Mouse (Mus musculus) spleen, adult 2 months (tissue): ENCODE measurements around the gene Gpatch2. TPM values are rescaled to one million over a fixed set of nuclear protein-coding genes. Genes with fewer than 3 reads are reported as not detected.

Experiments used
- DNase-seq, 2 experiments: peaks; one replicate each; pipeline versions ENCODE4 v3.0.0 to v3.0.0-alpha.2; 2012 to 2021; ENCODE audit warnings: low spot score in 2 of 2, low read depth in 1 of 2
- H3K27ac ChIP-seq: fragments of 200-500 bp; 2 replicates; pipeline ENCODE4 v1.5.1; 2012; ENCODE audit warnings: low read length, inconsistent platforms; ENCODE audit not compliant: insufficient read depth
- H3K27me3 ChIP-seq: fragments of 200-500 bp; 2 replicates; pipeline ENCODE4 v1.6.1; 2012; ENCODE audit warnings: mild to moderate bottlenecking, moderate library complexity, low read length, inconsistent platforms; ENCODE audit not compliant: control insufficient read depth, insufficient read depth
- H3K36me3 ChIP-seq: fragments of 200-500 bp; 2 replicates; pipeline ENCODE4 v1.6.1; 2012; ENCODE audit warnings: mild to moderate bottlenecking, low read length, inconsistent platforms; ENCODE audit not compliant: control insufficient read depth, insufficient read depth
- H3K4me1 ChIP-seq: fragments of 200-500 bp; 2 replicates; pipeline ENCODE4 v1.6.1; 2011; ENCODE audit warnings: inconsistent platforms; ENCODE audit not compliant: control insufficient read depth, insufficient read depth, insufficient read length
- H3K4me3 ChIP-seq: fragments of 200-500 bp; 2 replicates; pipeline ENCODE4 v1.5.1; 2011; ENCODE audit warnings: mild to moderate bottlenecking, inconsistent platforms; ENCODE audit not compliant: insufficient read depth, insufficient read length; ENCODE audit errors: extremely low read depth
- CTCF ChIP-seq: fragments of 200-500 bp; IDR thresholded peaks from 2 replicates; pipeline ENCODE4 v1.5.1; 2011; ENCODE audit warnings: mild to moderate bottlenecking, inconsistent platforms; ENCODE audit not compliant: insufficient read depth, insufficient read length, insufficient replicate concordance; ENCODE audit errors: extremely low read depth
- POLR2A ChIP-seq: fragments of 200-500 bp; IDR thresholded peaks from 2 replicates; pipeline ENCODE4 v1.6.1; 2011; ENCODE audit warnings: low read depth, low read length, inconsistent platforms
- WGBS: fragments of 180-500 bp; shearing (Covaris S2); methylation state at CpG from one replicate; pipeline ENCODE4 v1.1.7; 2018; 5-methylcytosine and 5-hydroxymethylcytosine counted together
- polyA plus RNA-seq: library from polyadenylated mRNA; depleted of rRNA; stranded (reverse); fragments of >200 nt; gene quantifications from 2 replicates; pipeline ENCODE4 v1.2.3, GENCODE M21; 2012

Gene Gpatch2
- polyA plus RNA-seq, 1 experiment = 5.4 TPM

DNA sequence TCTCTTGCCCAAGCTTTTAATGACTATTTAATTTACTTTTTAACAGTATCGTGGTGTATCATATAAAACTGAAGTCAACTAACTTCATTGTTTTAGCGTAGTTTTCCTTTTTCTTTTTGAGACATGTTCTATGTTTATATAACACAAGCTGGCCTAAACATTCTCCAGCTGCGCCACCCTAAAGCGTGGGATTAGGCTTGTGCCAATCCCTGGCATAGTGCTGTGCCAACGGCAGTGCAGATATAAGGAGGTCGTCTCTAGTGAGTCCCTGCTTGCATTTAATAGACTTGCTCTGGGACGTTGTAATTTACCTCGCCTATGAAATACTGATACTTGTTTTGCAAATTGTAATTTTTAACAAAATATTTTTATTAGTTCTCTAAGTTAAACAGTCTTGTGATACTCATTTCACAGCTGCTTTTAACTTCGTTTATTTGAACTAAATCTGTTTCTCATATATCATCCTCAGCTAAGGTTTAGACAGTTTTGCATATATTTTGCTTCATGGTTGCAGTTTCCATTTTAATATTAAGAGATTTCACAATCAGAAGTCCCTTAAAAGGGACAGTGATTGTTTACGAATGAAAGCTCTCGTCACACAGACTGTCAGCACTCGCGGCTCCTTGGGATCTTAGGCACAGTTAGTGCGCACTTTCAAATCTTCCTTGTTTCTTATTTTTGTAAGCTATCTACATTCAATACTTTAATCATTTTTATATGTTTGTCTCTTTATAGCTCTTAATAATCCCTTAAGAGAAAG lies 17.1 kb downstream of the Gpatch2 start:
- Histone ChIP-seq H3K27me3 (no peaks in the 10 kb centered on the region), H3K36me3 (peaks cover 13% of the 10 kb centered on the region), H3K4me3 (no peak overlapping the region), H3K4me1 (no peaks in the 10 kb centered on the region; the same call in 1 of the 2 replicates), H3K27ac (no peak overlapping the region)
- DNase-seq = no peak
- TF ChIP-seq CTCF = no peak
- no peak for TF ChIP-seq POLR2A
- 94% methylated on average over 14 of the region's 14 CpGs for WGBS

DNA sequence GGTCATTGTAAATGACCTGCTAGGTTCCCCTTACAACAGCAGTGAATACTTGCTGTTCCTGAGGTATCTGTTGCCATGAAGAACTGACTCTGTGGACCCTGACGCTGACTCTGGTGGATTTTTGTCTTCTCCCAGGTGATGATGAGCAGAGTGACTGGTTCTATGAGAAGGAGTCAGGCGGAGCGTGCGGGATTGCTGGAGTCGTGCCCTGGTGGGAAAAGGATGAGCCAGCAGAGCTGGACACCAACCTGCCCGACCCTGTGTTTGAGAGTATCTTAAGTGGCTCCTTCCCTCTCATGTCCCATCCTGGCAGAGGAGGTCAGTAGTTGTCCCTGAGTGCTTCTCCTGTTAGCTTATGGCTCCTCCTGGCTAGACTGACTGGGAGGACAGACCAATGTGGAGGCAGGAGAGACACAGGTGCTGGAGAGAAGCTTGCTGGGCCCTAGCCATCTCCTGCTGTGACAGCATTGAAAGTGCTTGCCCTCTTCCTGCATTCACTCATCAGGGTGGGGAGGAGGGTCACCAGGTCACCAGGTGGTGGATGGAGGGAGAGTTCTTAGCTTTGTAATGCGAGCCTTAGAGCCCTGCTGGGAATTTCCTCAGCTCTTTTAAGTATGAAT lies 17.8 kb downstream of the Gpatch2 start:
- TF ChIP-seq POLR2A (no peak), CTCF (no peak)
- WGBS = 91% methylated on average over 7 of the region's 7 CpGs
- Histone ChIP-seq H3K27me3 (no peaks in the 10 kb centered on the region), H3K27ac (no peak overlapping the region), H3K36me3 (peaks cover 15% of the 10 kb centered on the region), H3K4me3 (no peak overlapping the region), H3K4me1 (no peaks in the 10 kb centered on the region; the same call in 1 of the 2 replicates)
- DNase-seq = no peak

DNA sequence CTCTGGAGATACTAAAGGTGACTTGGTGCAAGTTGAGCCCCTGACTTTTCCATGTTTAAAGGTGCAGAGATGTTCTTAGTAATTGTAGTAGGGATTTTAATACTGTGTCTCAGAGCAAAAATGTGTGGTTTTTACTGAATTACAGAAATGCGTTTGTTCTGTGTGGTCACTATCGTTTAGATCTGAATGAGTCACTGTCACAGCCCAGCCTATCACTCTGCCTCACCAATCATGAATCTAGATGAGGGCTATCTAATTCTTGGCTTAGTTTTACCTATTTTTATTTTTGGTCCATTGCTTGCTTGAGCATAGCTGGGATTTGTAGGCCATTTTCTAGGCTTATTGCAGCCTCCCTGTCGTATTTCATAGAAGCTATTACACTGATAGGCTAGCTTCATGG lies 19.9 kb downstream of the Gpatch2 start:
- Histone ChIP-seq H3K4me3 (no peak overlapping the region), H3K36me3 (peaks cover 14% of the 10 kb centered on the region), H3K27me3 (no peaks in the 10 kb centered on the region), H3K27ac (no peak overlapping the region), H3K4me1 (no peaks in the 10 kb centered on the region)
- 90% methylated on average over 3 of the region's 3 CpGs for WGBS
- DNase-seq = no peak
- no peak for TF ChIP-seq CTCF
- TF ChIP-seq POLR2A = no peak

DNA sequence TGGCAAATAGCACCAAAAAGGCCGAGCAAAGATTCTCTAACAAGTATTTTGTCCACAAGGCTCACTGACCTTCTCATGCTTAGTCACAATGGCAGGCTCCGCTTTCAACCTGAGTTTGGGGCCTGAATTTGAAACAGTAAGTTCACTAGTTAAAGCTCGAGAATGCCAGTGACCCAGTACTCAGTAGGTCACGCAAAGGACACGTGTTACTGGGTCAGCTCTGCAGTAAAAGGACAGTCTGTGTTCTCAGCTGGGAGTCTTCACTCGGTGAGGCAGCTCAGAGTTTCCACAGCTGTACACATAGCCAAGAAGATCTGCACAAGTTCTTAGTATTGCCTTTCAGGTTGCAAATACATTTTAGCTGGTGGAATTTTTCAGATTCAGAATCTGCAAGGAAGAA lies 21.0 kb downstream of the Gpatch2 start:
- no peak overlapping the region for H3K27ac ChIP-seq
- no peak overlapping the region for H3K4me3 ChIP-seq
- no peak for DNase-seq
- H3K36me3 ChIP-seq = peaks cover 11% of the 10 kb centered on the region
- TF ChIP-seq POLR2A (no peak), CTCF (no peak)
- H3K4me1 ChIP-seq = no peaks in the 10 kb centered on the region
- no peaks in the 10 kb centered on the region for H3K27me3 ChIP-seq
- 87% methylated on average over 6 of the region's 6 CpGs for WGBS

DNA sequence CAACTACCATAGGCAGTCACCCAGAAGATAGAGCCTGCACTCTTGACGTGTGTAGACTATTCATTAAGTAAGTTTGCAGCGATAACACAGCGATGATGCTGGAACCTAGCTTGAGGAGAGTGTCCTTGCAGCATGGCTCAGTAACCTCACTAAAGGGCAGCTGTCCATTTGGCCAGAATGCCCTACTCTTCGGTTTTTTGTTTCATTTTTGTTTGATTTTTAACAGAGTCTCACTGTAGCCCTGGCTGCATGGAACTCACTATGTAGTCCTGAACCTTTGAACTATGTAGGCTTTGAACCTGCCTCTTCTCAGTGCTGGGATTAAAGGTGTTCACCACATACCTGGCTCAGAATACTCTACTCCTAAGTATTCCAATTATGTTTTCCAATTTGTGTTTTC lies 22.8 kb downstream of the Gpatch2 start:
- Histone ChIP-seq H3K36me3 (peaks cover 7% of the 10 kb centered on the region), H3K27ac (no peak overlapping the region), H3K4me1 (no peaks in the 10 kb centered on the region), H3K4me3 (no peak overlapping the region), H3K27me3 (no peaks in the 10 kb centered on the region)
- no peak for DNase-seq
- TF ChIP-seq CTCF (no peak), POLR2A (no peak)
- 90% methylated on average over 4 of the region's 4 CpGs for WGBS

DNA sequence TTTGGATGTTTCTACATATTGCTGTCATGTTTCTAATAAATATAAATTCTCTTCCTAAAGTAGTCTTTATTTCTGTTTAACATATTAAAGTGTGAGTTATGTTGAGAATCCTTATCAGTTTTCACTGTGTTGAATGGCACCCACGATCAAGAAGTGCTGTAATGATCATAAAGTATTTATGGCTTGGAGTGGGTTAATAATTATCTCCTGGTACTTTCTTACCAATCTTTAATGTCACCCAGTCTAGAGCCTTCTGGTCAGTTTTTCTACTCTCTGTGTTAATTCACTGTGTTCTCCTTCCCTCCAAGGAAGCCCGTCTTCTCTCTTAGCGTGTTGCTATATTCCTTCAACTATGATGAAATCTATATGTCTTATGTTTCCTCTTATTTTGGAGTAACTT lies 25.0 kb downstream of the Gpatch2 start:
- 91% methylated on average over 3 of the region's 3 CpGs for WGBS
- DNase-seq = no peak
- 0 out of 2 replicates have a peak, but pooled peaks cover 2% of the 10 kb centered on the region for H3K36me3 ChIP-seq
- no peaks in the 10 kb centered on the region for H3K27me3 ChIP-seq
- H3K4me3 ChIP-seq = no peak overlapping the region
- TF ChIP-seq CTCF (no peak), POLR2A (no peak)
- H3K4me1 ChIP-seq = no peaks in the 10 kb centered on the region
- H3K27ac ChIP-seq = no peak overlapping the region

DNA sequence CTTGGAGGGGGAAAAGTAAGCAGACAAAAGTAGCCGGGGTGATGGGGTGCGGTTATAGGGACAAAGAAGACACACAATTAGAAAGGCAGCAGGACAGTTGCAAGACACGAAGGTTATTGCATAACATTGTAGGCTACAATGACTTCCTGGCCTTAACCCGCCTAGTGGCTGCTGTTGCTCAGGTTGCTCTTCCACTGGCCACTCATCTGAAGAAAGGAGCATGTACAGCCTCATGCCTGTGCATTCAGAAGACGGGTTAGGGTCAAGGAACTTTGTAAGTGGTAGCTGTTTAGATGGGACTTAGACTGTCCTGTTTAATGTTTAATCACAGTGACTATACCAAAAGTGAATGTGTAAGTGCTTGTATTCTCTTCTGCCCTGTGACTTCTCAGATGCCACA lies 26.0 kb downstream of the Gpatch2 start:
- H3K36me3 ChIP-seq = 0 out of 2 replicates have a peak, but pooled peaks cover 2% of the 10 kb centered on the region
- DNase-seq = no peak
- no peaks in the 10 kb centered on the region for H3K4me1 ChIP-seq
- no peak for TF ChIP-seq POLR2A
- no peak for TF ChIP-seq CTCF
- WGBS = 88% methylated on average over 5 of the region's 5 CpGs
- no peaks in the 10 kb centered on the region for H3K27me3 ChIP-seq
- no peak overlapping the region for H3K27ac ChIP-seq
- no peak overlapping the region for H3K4me3 ChIP-seq
